Mouse (Mus musculus) kidney, adult 2 months (tissue): ENCODE data around the gene Kirrel3.

Source experiments
- CTCF ChIP-seq: fragments of 200-500 bp; conservative IDR thresholded peaks from 2 replicates; pipeline ENCODE4 v1.5.1; 2011; ENCODE audit warnings: low read depth, mild to moderate bottlenecking, control low read depth, low read length, moderate library complexity, mixed read lengths; ENCODE audit not compliant: insufficient read depth, insufficient read length
- POLR2A ChIP-seq: fragments of 200-500 bp; IDR thresholded peaks from one replicate; pipeline ENCODE4 v1.6.1; 2011; ENCODE audit warnings: low read depth, low read length, control low read depth

DNA sequence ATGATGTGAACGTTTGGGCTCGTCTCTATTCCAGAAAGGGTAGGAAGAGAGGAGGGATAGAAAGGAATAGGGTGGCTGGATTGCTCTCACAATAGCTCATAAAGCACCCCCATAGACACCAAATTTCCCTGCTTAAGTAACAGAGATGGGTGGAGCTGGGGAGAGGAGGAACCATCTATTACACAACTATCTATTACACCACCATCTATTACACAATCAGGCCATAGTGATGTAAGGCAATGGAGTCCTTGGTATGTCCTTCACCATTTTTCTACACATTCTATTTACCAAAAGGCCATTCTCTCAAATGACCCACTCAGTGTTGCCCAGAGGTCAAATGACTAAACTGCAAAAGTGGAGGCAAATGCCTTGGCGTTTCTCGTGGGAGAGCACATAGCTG lies 119.2 kb downstream of the Kirrel3 start:
- TF ChIP-seq CTCF (no peak), POLR2A (no peak)
